Mouse (Mus musculus) myocyte (in vitro differentiated cells): ENCODE measurements around the gene Dhrs3. TPM values are rescaled to one million over a fixed set of nuclear protein-coding genes. Genes with fewer than 3 reads are reported as not detected.

Experiments
- H3K27me3 ChIP-seq: one replicate; pipeline ENCODE4 v1.6.1; 2011; ENCODE audit not compliant: control insufficient read depth, insufficient read depth, insufficient read length
- H3K36me3 ChIP-seq: one replicate; pipeline ENCODE4 v1.6.1; 2011; ENCODE audit not compliant: control insufficient read depth, insufficient read depth
- H3K4me2 ChIP-seq: one replicate; pipeline ENCODE4 v1.6.1; 2011; ENCODE audit warnings: low read depth, control low read depth
- H3K4me3 ChIP-seq: one replicate; pipeline ENCODE4 v1.5.1; 2011; ENCODE audit warnings: mild to moderate bottlenecking, control low read depth, moderate library complexity
- H3K79me2 ChIP-seq: one replicate; pipeline ENCODE4 v1.6.1; 2011; ENCODE audit not compliant: control insufficient read depth, insufficient read depth
- H3ac ChIP-seq: one replicate; pipeline ENCODE4 v1.6.1; 2011; ENCODE audit not compliant: control insufficient read depth, insufficient read length
- CEBPB ChIP-seq: IDR thresholded peaks from 2 replicates; pipeline ENCODE4 v1.6.1; 2011; ENCODE audit warnings: mild to moderate bottlenecking, moderate library complexity; ENCODE audit not compliant: poor library complexity, insufficient read depth, severe bottlenecking
- E2F4 ChIP-seq: IDR thresholded peaks from one replicate; pipeline ENCODE4 v1.6.1; 2011; ENCODE audit warnings: mild to moderate bottlenecking, control low read depth, moderate library complexity; ENCODE audit not compliant: insufficient read depth
- MAX ChIP-seq: IDR thresholded peaks from one replicate; pipeline ENCODE4 v1.6.1; 2011; ENCODE audit warnings: low read depth, mild to moderate bottlenecking, control low read depth
- MYOD1 ChIP-seq, 3 experiments: IDR thresholded peaks; one replicate each; pipeline ENCODE4 v1.6.1; 2011; ENCODE audit warnings: control low read depth in 2 of 3, low read depth in 2 of 3, mild to moderate bottlenecking in 2 of 3, moderate library complexity in 1 of 3; ENCODE audit not compliant: insufficient read length in 2 of 3, control insufficient read depth in 1 of 3
- MYOG ChIP-seq, 3 experiments: IDR thresholded peaks; one replicate each; pipeline ENCODE4 v1.6.1; 2011; ENCODE audit warnings: control low read depth in 2 of 3, low read depth in 2 of 3, mild to moderate bottlenecking in 2 of 3; ENCODE audit not compliant: insufficient read length in 2 of 3, control insufficient read depth in 1 of 3, insufficient read depth in 1 of 3
- POLR2A ChIP-seq: IDR thresholded peaks from one replicate; pipeline ENCODE4 v1.6.1; 2011; ENCODE audit warnings: low read depth, mild to moderate bottlenecking, control low read depth, moderate library complexity; ENCODE audit not compliant: insufficient read length
- POLR2AphosphoS2 ChIP-seq: IDR thresholded peaks from one replicate; pipeline ENCODE4 v1.6.1; 2011; ENCODE audit warnings: low read depth, control low read depth; ENCODE audit not compliant: insufficient read length
- REST ChIP-seq: IDR thresholded peaks from one replicate; pipeline ENCODE4 v1.6.1; 2011; ENCODE audit warnings: mild to moderate bottlenecking, control low read depth, moderate library complexity; ENCODE audit not compliant: insufficient read depth, insufficient read length
- SRF ChIP-seq: IDR thresholded peaks from one replicate; pipeline ENCODE4 v1.6.1; 2011; ENCODE audit warnings: low read depth; ENCODE audit not compliant: control insufficient read depth, insufficient read length
- TCF12 ChIP-seq: IDR thresholded peaks from one replicate; pipeline ENCODE4 v1.6.1; 2011; ENCODE audit warnings: mild to moderate bottlenecking, control low read depth; ENCODE audit not compliant: poor library complexity, insufficient read depth, severe bottlenecking
- TCF3 ChIP-seq: IDR thresholded peaks from one replicate; pipeline ENCODE4 v1.6.1; 2011; ENCODE audit warnings: low read depth, control low read depth; ENCODE audit not compliant: insufficient read length
- USF1 ChIP-seq: IDR thresholded peaks from one replicate; pipeline ENCODE4 v1.6.1; 2011; ENCODE audit warnings: low read depth, mild to moderate bottlenecking, control low read depth, moderate library complexity
- polyA plus RNA-seq: library from polyadenylated mRNA; unstranded; fragments of >200 nt; fragmentation: generic; extraction: Trizol; gene quantifications from one replicate; pipeline ENCODE4 v1.2.1, GENCODE M21; 2012; ENCODE audit warnings: missing spikeins

Gene Dhrs3
- polyA plus RNA-seq, 1 experiment: 5.5 TPM

GRCm38 (mm10) chr4:144943273-144943672, 50.6 kb downstream of the Dhrs3 start:
- H3K27me3 ChIP-seq: no peaks in the 10 kb centered on the region
- TF ChIP-seq CEBPB: no peak
- no peak for TF ChIP-seq REST
- TF ChIP-seq POLR2AphosphoS2: no peak
- no peak for TF ChIP-seq MAX
- TF ChIP-seq TCF12: no peak
- TF ChIP-seq MYOD1 (IDR thresholded peaks at IDR 0.05; ENCODE audit: control insufficient read depth in 1 of 3, insufficient read length in 2 of 3, low read depth in 2 of 3): no peak
- TF ChIP-seq POLR2A: no peak
- no peak for TF ChIP-seq SRF
- no peak for TF ChIP-seq E2F4
- TF ChIP-seq TCF3: no peak
- TF ChIP-seq MYOG (IDR thresholded peaks at IDR 0.05; ENCODE audit: control insufficient read depth in 1 of 3, insufficient read depth in 1 of 3, insufficient read length in 2 of 3, low read depth in 2 of 3): no peak
- TF ChIP-seq USF1: no peak
- H3K4me3 ChIP-seq: no peak overlapping the region
- H3K79me2 ChIP-seq: no peaks in the 10 kb centered on the region
- H3ac ChIP-seq: no peak overlapping the region
- no peaks in the 10 kb centered on the region for H3K36me3 ChIP-seq
- H3K4me2 ChIP-seq: no peak overlapping the region

GRCm38 (mm10) chr4:144947738-144948390, 55.2 kb downstream of the Dhrs3 start:
- TF ChIP-seq MYOD1 (IDR thresholded peaks at IDR 0.05; ENCODE audit: control insufficient read depth in 1 of 3, insufficient read length in 2 of 3, low read depth in 2 of 3) (peak in 1 of 3 experiments; percentile 32), POLR2AphosphoS2 (no peak), POLR2A (no peak), E2F4 (no peak), MYOG (IDR thresholded peaks at IDR 0.05; ENCODE audit: control insufficient read depth in 1 of 3, insufficient read depth in 1 of 3, insufficient read length in 2 of 3, low read depth in 2 of 3) (peak in 2 of 3 experiments; percentile 8 to 12), SRF (peak; percentile 81), CEBPB (no peak)
- Histone ChIP-seq H3K4me3 (no peak overlapping the region), H3K4me2 (no peak overlapping the region)

GRCm38 (mm10) chr4:144949441-144950326, 57.1 kb downstream of the Dhrs3 start:
- no peaks in the 10 kb centered on the region for H3K79me2 ChIP-seq
- no peak overlapping the region for H3K4me3 ChIP-seq
- no peak overlapping the region for H3ac ChIP-seq
- TF ChIP-seq TCF12 (peak; percentile 47), POLR2A (peak; percentile 58), POLR2AphosphoS2 (no peak), MAX (no peak), E2F4 (no peak), MYOG (IDR thresholded peaks at IDR 0.05; ENCODE audit: control insufficient read depth in 1 of 3, insufficient read depth in 1 of 3, insufficient read length in 2 of 3, low read depth in 2 of 3) (peak in 2 of 3 experiments; percentile 81 to 90), TCF3 (peak; percentile 11), SRF (no peak), CEBPB (peak; percentile 98), REST (no peak), MYOD1 (IDR thresholded peaks at IDR 0.05; ENCODE audit: control insufficient read depth in 1 of 3, insufficient read length in 2 of 3, low read depth in 2 of 3) (peak in 2 of 3 experiments; percentile 64 to 87), USF1 (no peak)
- H3K36me3 ChIP-seq: no peaks in the 10 kb centered on the region
- peak overlapping the region; percentile 64 for H3K4me2 ChIP-seq
- H3K27me3 ChIP-seq: no peaks in the 10 kb centered on the region

More at GRCm38 (mm10) chr4:144947738-144948390, 55.2 kb downstream of the Dhrs3 start:
- Histone ChIP-seq H3K27me3 (no peaks in the 10 kb centered on the region), H3K36me3 (no peaks in the 10 kb centered on the region), H3ac (no peak overlapping the region), H3K79me2 (no peaks in the 10 kb centered on the region)

GRCm38 (mm10) chr4:144950327-144950711, 57.7 kb downstream of the Dhrs3 start:
- no peaks in the 10 kb centered on the region for H3K79me2 ChIP-seq
- no peak overlapping the region for H3K4me3 ChIP-seq
- no peak overlapping the region for H3ac ChIP-seq
- peak overlapping the region; percentile 48 for H3K4me2 ChIP-seq
- no peaks in the 10 kb centered on the region for H3K27me3 ChIP-seq
- TF ChIP-seq TCF3 (no peak), E2F4 (no peak), POLR2AphosphoS2 (no peak), MAX (no peak), CEBPB (no peak), REST (no peak), MYOG (IDR thresholded peaks at IDR 0.05; ENCODE audit: control insufficient read depth in 1 of 3, insufficient read depth in 1 of 3, insufficient read length in 2 of 3, low read depth in 2 of 3) (no peak), MYOD1 (IDR thresholded peaks at IDR 0.05; ENCODE audit: control insufficient read depth in 1 of 3, insufficient read length in 2 of 3, low read depth in 2 of 3) (no peak), USF1 (no peak), POLR2A (no peak), TCF12 (no peak), SRF (no peak)
- H3K36me3 ChIP-seq: no peaks in the 10 kb centered on the region
